Mouse (Mus musculus): Measurements from ENCODE around the gene Clcn5. TPM values are rescaled to one million over a fixed set of nuclear protein-coding genes. Genes with fewer than 3 reads are reported as not detected.
A peak's percentile ranks its signal among the peaks of the same experiment; 100 is the strongest.

The Clcn5 gene
- 1.5 and 3.4 TPM in 2 replicates for polyA plus RNA-seq (2011; ENCODE audit: insufficient read depth, insufficient read length, low replicate concordance, missing spikeins)

- no peak for TF ChIP-seq CTCF (IDR thresholded peaks at IDR 0.05; ENCODE audit: control insufficient read depth, insufficient read depth, low read length)
- peak; percentile 23; the same call in 1 of the 2 replicates for TF ChIP-seq POLR2A (IDR thresholded peaks at IDR 0.05; ENCODE audit: borderline replicate concordance, control insufficient read depth, low read depth, low read length)
- 16% methylated on average over 33 of the region's 43 CpGs for WGBS
- H3K4me1 ChIP-seq (ENCODE audit: control insufficient read depth, insufficient read depth, low read length), result no peaks in the 10 kb centered on the region
- H3K4me3 ChIP-seq (replicated peaks; ENCODE audit: control insufficient read depth, low read depth, low read length), result peak within 1 kb of the TSS; percentile 66
- peak within 1 kb of the TSS; percentile 73 for H3K27ac ChIP-seq (ENCODE audit: control insufficient read depth, insufficient read depth, low read depth, low read length, poor library complexity)
Observed at GRCm38 (mm10) chrX:7319089-7319721, at the start of gene Clcn5. Clcn5 (minus strand) TSS chrX:7319358.

- WGBS, result 47% methylated on average over 2 of the region's 2 CpGs
- no peaks in the 10 kb centered on the region for H3K4me1 ChIP-seq (ENCODE audit: control insufficient read depth, insufficient read depth, low read length)
Observed at GRCm38 (mm10) chrX:7325455-7325854, 6.3 kb upstream of the Clcn5 start.

GRCm38 (mm10) chrX:7322288-7322687, 3.1 kb upstream of the Clcn5 start:
- TF ChIP-seq POLR2A (IDR thresholded peaks at IDR 0.05; ENCODE audit: borderline replicate concordance, control insufficient read depth, low read depth, low read length) (no peak), CTCF (IDR thresholded peaks at IDR 0.05; ENCODE audit: control insufficient read depth, insufficient read depth, low read length) (peak; percentile 45)
- Histone ChIP-seq H3K4me3 (replicated peaks; ENCODE audit: control insufficient read depth, low read depth, low read length) (no peak overlapping the region), H3K27ac (ENCODE audit: control insufficient read depth, insufficient read depth, low read depth, low read length, poor library complexity) (no peak overlapping the region), H3K4me1 (ENCODE audit: control insufficient read depth, insufficient read depth, low read length) (no peaks in the 10 kb centered on the region)
- WGBS, result 7% methylated on average over 7 of the region's 7 CpGs

More at GRCm38 (mm10) chrX:7325455-7325854, 6.3 kb upstream of the Clcn5 start:
- Histone ChIP-seq H3K4me3 (replicated peaks; ENCODE audit: control insufficient read depth, low read depth, low read length) (no peak overlapping the region), H3K27ac (ENCODE audit: control insufficient read depth, insufficient read depth, low read depth, low read length, poor library complexity) (no peak overlapping the region)
- TF ChIP-seq POLR2A (IDR thresholded peaks at IDR 0.05; ENCODE audit: borderline replicate concordance, control insufficient read depth, low read depth, low read length), result no peak
- peak; percentile 21; the same call in 1 of the 2 replicates for TF ChIP-seq CTCF (IDR thresholded peaks at IDR 0.05; ENCODE audit: control insufficient read depth, insufficient read depth, low read length)

GRCm38 (mm10) chrX:7320571-7320970, 1.4 kb upstream of the Clcn5 start:
- H3K4me3 ChIP-seq (replicated peaks; ENCODE audit: control insufficient read depth, low read depth, low read length), result no peak overlapping the region
- no peaks in the 10 kb centered on the region for H3K4me1 ChIP-seq (ENCODE audit: control insufficient read depth, insufficient read depth, low read length)
- TF ChIP-seq POLR2A (IDR thresholded peaks at IDR 0.05; ENCODE audit: borderline replicate concordance, control insufficient read depth, low read depth, low read length) (no peak), CTCF (IDR thresholded peaks at IDR 0.05; ENCODE audit: control insufficient read depth, insufficient read depth, low read length) (no peak)
- 76% methylated on average over 2 of the region's 2 CpGs for WGBS
- no peak overlapping the region for H3K27ac ChIP-seq (ENCODE audit: control insufficient read depth, insufficient read depth, low read depth, low read length, poor library complexity)

GRCm38 (mm10) chrX:7318551-7319025, 570 bp downstream of the Clcn5 start:
- no peak for TF ChIP-seq CTCF (IDR thresholded peaks at IDR 0.05; ENCODE audit: control insufficient read depth, insufficient read depth, low read length)
- no peak for TF ChIP-seq POLR2A (IDR thresholded peaks at IDR 0.05; ENCODE audit: borderline replicate concordance, control insufficient read depth, low read depth, low read length)
- peak overlapping the region; percentile 66 for H3K4me3 ChIP-seq (replicated peaks; ENCODE audit: control insufficient read depth, low read depth, low read length)
- no peaks in the 10 kb centered on the region for H3K4me1 ChIP-seq (ENCODE audit: control insufficient read depth, insufficient read depth, low read length)
- 16% methylated on average over 35 of the region's 37 CpGs for WGBS
- H3K27ac ChIP-seq (ENCODE audit: control insufficient read depth, insufficient read depth, low read depth, low read length, poor library complexity), result peak overlapping the region; percentile 73

- WGBS, result 89% methylated on average over 10 of the region's 10 CpGs
- Histone ChIP-seq H3K4me1 (ENCODE audit: control insufficient read depth, insufficient read depth, low read length) (no peaks in the 10 kb centered on the region), H3K4me3 (replicated peaks; ENCODE audit: control insufficient read depth, low read depth, low read length) (no peak overlapping the region), H3K27ac (ENCODE audit: control insufficient read depth, insufficient read depth, low read depth, low read length, poor library complexity) (no peak overlapping the region)
- TF ChIP-seq CTCF (IDR thresholded peaks at IDR 0.05; ENCODE audit: control insufficient read depth, insufficient read depth, low read length) (no peak), POLR2A (IDR thresholded peaks at IDR 0.05; ENCODE audit: borderline replicate concordance, control insufficient read depth, low read depth, low read length) (no peak)
Observed at GRCm38 (mm10) chrX:7315115-7315514, 4.0 kb downstream of the Clcn5 start.

- no peak for TF ChIP-seq POLR2A (IDR thresholded peaks at IDR 0.05; ENCODE audit: borderline replicate concordance, control insufficient read depth, low read depth, low read length)
- TF ChIP-seq CTCF (IDR thresholded peaks at IDR 0.05; ENCODE audit: control insufficient read depth, insufficient read depth, low read length), result no peak
- no peak overlapping the region for H3K27ac ChIP-seq (ENCODE audit: control insufficient read depth, insufficient read depth, low read depth, low read length, poor library complexity)
- WGBS, result 93% methylated on average over 4 of the region's 4 CpGs
Observed at GRCm38 (mm10) chrX:7314645-7315044, 4.5 kb downstream of the Clcn5 start.

GRCm38 (mm10) chrX:7308242-7308641, 10.9 kb downstream of the Clcn5 start:
- no peak overlapping the region for H3K4me3 ChIP-seq (replicated peaks; ENCODE audit: control insufficient read depth, low read depth, low read length)
- 11% methylated on average over 2 of the region's 2 CpGs for WGBS
- H3K4me1 ChIP-seq (ENCODE audit: control insufficient read depth, insufficient read depth, low read length), result no peaks in the 10 kb centered on the region; the same call in 1 of the 2 replicates
- H3K27ac ChIP-seq (ENCODE audit: control insufficient read depth, insufficient read depth, low read depth, low read length, poor library complexity), result no peak overlapping the region
- TF ChIP-seq POLR2A (IDR thresholded peaks at IDR 0.05; ENCODE audit: borderline replicate concordance, control insufficient read depth, low read depth, low read length) (no peak), CTCF (IDR thresholded peaks at IDR 0.05; ENCODE audit: control insufficient read depth, insufficient read depth, low read length) (no peak)

More at GRCm38 (mm10) chrX:7314645-7315044, 4.5 kb downstream of the Clcn5 start:
- H3K4me3 ChIP-seq (replicated peaks; ENCODE audit: control insufficient read depth, low read depth, low read length), result no peak overlapping the region
- H3K4me1 ChIP-seq (ENCODE audit: control insufficient read depth, insufficient read depth, low read length), result no peaks in the 10 kb centered on the region
